Mouse (Mus musculus): ENCODE measurements around the gene Kcnmb3. TPM values are rescaled to one million over a fixed set of nuclear protein-coding genes. Genes with fewer than 3 reads are reported as not detected.

Kcnmb3 gene
- polyA plus RNA-seq, 1 experiment from 2014 or later: not detected

GRCm38 (mm10) chr3:32495088-32495770, 3.2 kb upstream of the Kcnmb3 start:
- no peak overlapping the region for H3K27ac ChIP-seq
- DNase-seq (ENCODE audit: low spot score) (no peak), ATAC-seq (replicated peaks; ENCODE audit: low FRiP score, low read depth) (no peak)
- no peaks in the 10 kb centered on the region for H3K9me3 ChIP-seq (replicated peaks; ENCODE audit: low read length)
- H3K9ac ChIP-seq (ENCODE audit: low read depth, low read length): no peak overlapping the region
- no peaks in the 10 kb centered on the region for H3K36me3 ChIP-seq (ENCODE audit: insufficient read depth, low read length)
- H3K4me1 ChIP-seq (replicated peaks; ENCODE audit: insufficient read depth, low read length): no peaks in the 10 kb centered on the region; the same call in 1 of the 2 replicates
- H3K4me3 ChIP-seq (replicated peaks; ENCODE audit: low read depth, low read length): no peak overlapping the region
- no peak overlapping the region for H3K4me2 ChIP-seq (ENCODE audit: low read length)
- WGBS: 63% methylated on average over 8 of the region's 8 CpGs
- no peak for TF ChIP-seq CTCF (IDR thresholded peaks at IDR 0.05; ENCODE audit: low read depth)
- no peaks in the 10 kb centered on the region for H3K27me3 ChIP-seq (ENCODE audit: insufficient read depth, low read length)

- ATAC-seq (replicated peaks; ENCODE audit: low FRiP score, low read depth) (no peak), DNase-seq (ENCODE audit: low spot score) (no peak)
- H3K4me1 ChIP-seq (replicated peaks; ENCODE audit: insufficient read depth, low read length): no peaks in the 10 kb centered on the region; the same call in 1 of the 2 replicates
- no peaks in the 10 kb centered on the region for H3K36me3 ChIP-seq (ENCODE audit: insufficient read depth, low read length)
- no peak overlapping the region for H3K27ac ChIP-seq
- H3K9me3 ChIP-seq (replicated peaks; ENCODE audit: low read length): no peaks in the 10 kb centered on the region
- WGBS: 84% methylated on average over 8 of the region's 8 CpGs
- peak; percentile 45 for TF ChIP-seq CTCF (IDR thresholded peaks at IDR 0.05; ENCODE audit: low read depth)
- H3K9ac ChIP-seq (ENCODE audit: low read depth, low read length): no peak overlapping the region
- H3K4me2 ChIP-seq (ENCODE audit: low read length): no peak overlapping the region
- no peaks in the 10 kb centered on the region for H3K27me3 ChIP-seq (ENCODE audit: insufficient read depth, low read length)
- H3K4me3 ChIP-seq (replicated peaks; ENCODE audit: low read depth, low read length): no peak overlapping the region
Observed at GRCm38 (mm10) chr3:32494387-32495087, 2.5 kb upstream of the Kcnmb3 start.

GRCm38 (mm10) chr3:32490928-32491315, 1.1 kb downstream of the Kcnmb3 start:
- no peak for ATAC-seq (replicated peaks; ENCODE audit: low FRiP score, low read depth)
- H3K9me3 ChIP-seq (replicated peaks; ENCODE audit: low read length): no peaks in the 10 kb centered on the region
- no peak overlapping the region for H3K4me2 ChIP-seq (ENCODE audit: low read length)
- H3K36me3 ChIP-seq (ENCODE audit: insufficient read depth, low read length): no peaks in the 10 kb centered on the region
- H3K9ac ChIP-seq (ENCODE audit: low read depth, low read length): no peak overlapping the region
- TF ChIP-seq CTCF (IDR thresholded peaks at IDR 0.05; ENCODE audit: low read depth): no peak
- no peak for DNase-seq (ENCODE audit: low spot score)
- no peaks in the 10 kb centered on the region; the same call in 1 of the 2 replicates for H3K4me1 ChIP-seq (replicated peaks; ENCODE audit: insufficient read depth, low read length)
- H3K4me3 ChIP-seq (replicated peaks; ENCODE audit: low read depth, low read length): no peak overlapping the region
- no peak overlapping the region for H3K27ac ChIP-seq
- no peaks in the 10 kb centered on the region for H3K27me3 ChIP-seq (ENCODE audit: insufficient read depth, low read length)

- Histone ChIP-seq H3K4me1 (replicated peaks; ENCODE audit: insufficient read depth, low read length) (no peaks in the 10 kb centered on the region; the same call in 1 of the 2 replicates), H3K27me3 (ENCODE audit: insufficient read depth, low read length) (no peaks in the 10 kb centered on the region), H3K4me2 (ENCODE audit: low read length) (no peak overlapping the region), H3K27ac (no peak overlapping the region), H3K36me3 (ENCODE audit: insufficient read depth, low read length) (no peaks in the 10 kb centered on the region), H3K4me3 (replicated peaks; ENCODE audit: low read depth, low read length) (no peak overlapping the region), H3K9ac (ENCODE audit: low read depth, low read length) (no peak overlapping the region), H3K9me3 (replicated peaks; ENCODE audit: low read length) (no peaks in the 10 kb centered on the region)
- 53% methylated on average over 15 of the region's 15 CpGs for whole genome bisulfite sequencing
- ATAC-seq (replicated peaks; ENCODE audit: low FRiP score, low read depth) (no peak), DNase-seq (ENCODE audit: low spot score) (no peak)
- no peak for TF ChIP-seq CTCF (IDR thresholded peaks at IDR 0.05; ENCODE audit: low read depth)
Observed at GRCm38 (mm10) chr3:32490076-32490927, 1.7 kb downstream of the Kcnmb3 start.

GRCm38 (mm10) chr3:32488172-32488571, 3.9 kb downstream of the Kcnmb3 start:
- no peak for DNase-seq (ENCODE audit: low spot score)

GRCm38 (mm10) chr3:32486543-32486942, 5.5 kb downstream of the Kcnmb3 start:
- Histone ChIP-seq H3K4me3 (replicated peaks; ENCODE audit: low read depth, low read length) (no peak overlapping the region), H3K27me3 (ENCODE audit: insufficient read depth, low read length) (no peaks in the 10 kb centered on the region), H3K27ac (no peak overlapping the region), H3K9me3 (replicated peaks; ENCODE audit: low read length) (no peaks in the 10 kb centered on the region), H3K4me1 (replicated peaks; ENCODE audit: insufficient read depth, low read length) (no peaks in the 10 kb centered on the region), H3K4me2 (ENCODE audit: low read length) (no peak overlapping the region), H3K9ac (ENCODE audit: low read depth, low read length) (no peak overlapping the region), H3K36me3 (ENCODE audit: insufficient read depth, low read length) (no peaks in the 10 kb centered on the region)
- no peak for TF ChIP-seq CTCF (IDR thresholded peaks at IDR 0.05; ENCODE audit: low read depth)
- 77% methylated on average over 4 of the region's 4 CpGs for WGBS
- DNase-seq (ENCODE audit: low spot score): no peak
- no peak for ATAC-seq (replicated peaks; ENCODE audit: low FRiP score, low read depth)

More at GRCm38 (mm10) chr3:32488172-32488571, 3.9 kb downstream of the Kcnmb3 start:
- Histone ChIP-seq H3K27ac (no peak overlapping the region), H3K36me3 (ENCODE audit: insufficient read depth, low read length) (no peaks in the 10 kb centered on the region), H3K9me3 (replicated peaks; ENCODE audit: low read length) (no peaks in the 10 kb centered on the region), H3K4me1 (replicated peaks; ENCODE audit: insufficient read depth, low read length) (no peaks in the 10 kb centered on the region), H3K27me3 (ENCODE audit: insufficient read depth, low read length) (no peaks in the 10 kb centered on the region), H3K4me2 (ENCODE audit: low read length) (no peak overlapping the region), H3K9ac (ENCODE audit: low read depth, low read length) (no peak overlapping the region), H3K4me3 (replicated peaks; ENCODE audit: low read depth, low read length) (no peak overlapping the region)
- no peak for TF ChIP-seq CTCF (IDR thresholded peaks at IDR 0.05; ENCODE audit: low read depth)
- WGBS: 86% methylated on average over 6 of the region's 6 CpGs
- no peak for ATAC-seq (replicated peaks; ENCODE audit: low FRiP score, low read depth)

All from kidney, postnatal 0 days (tissue).